Mouse (Mus musculus) forebrain, embryonic 12.5 days (tissue): ENCODE data around the gene Mrps21. TPM values are rescaled to one million over a fixed set of nuclear protein-coding genes. Genes with fewer than 3 reads are reported as not detected.
"Not testable (repeated sequence)": the region's sequence is repeated elsewhere in the genome, so short reads cannot be mapped to it uniquely, and the experiment has no call there.

Experiments used
- ATAC-seq: fragments of 200-750 bp; cut with Nextera tagmentation; 2 replicates; pipeline ENCODE4 v1.8.0; 2017; ENCODE audit warnings: moderate TSS enrichment; ENCODE audit not compliant: low FRiP score
- H3K27ac ChIP-seq: fragments of 300-500 bp; sonication (generic); 2 replicates; pipeline ENCODE4 v1.5.1; 2016; ENCODE audit warnings: mild to moderate bottlenecking
- H3K27me3 ChIP-seq: fragments of 300-500 bp; sonication (generic); 2 replicates; pipeline ENCODE4 v1.6.1; 2016; ENCODE audit warnings: mild to moderate bottlenecking
- H3K36me3 ChIP-seq: fragments of 300-500 bp; sonication (generic); replicated peaks from 2 replicates; pipeline ENCODE4 v1.6.1; 2016; ENCODE audit warnings: mild to moderate bottlenecking
- H3K4me1 ChIP-seq: fragments of 300-500 bp; sonication (generic); 2 replicates; pipeline ENCODE4 v1.6.1; 2016
- H3K4me2 ChIP-seq: fragments of 300-500 bp; sonication (generic); 2 replicates; pipeline ENCODE4 v1.6.1; 2016; ENCODE audit warnings: mild to moderate bottlenecking, moderate library complexity
- H3K4me3 ChIP-seq: fragments of 300-500 bp; sonication (generic); replicated peaks from 2 replicates; pipeline ENCODE4 v1.5.1; 2016; ENCODE audit warnings: mild to moderate bottlenecking
- H3K9ac ChIP-seq: fragments of 300-500 bp; sonication (generic); 2 replicates; pipeline ENCODE4 v1.6.1; 2016; ENCODE audit warnings: mild to moderate bottlenecking
- H3K9me3 ChIP-seq: fragments of 300-500 bp; sonication (generic); 2 replicates; pipeline ENCODE4 v1.6.1; 2016
- WGBS: fragments of 180-500 bp; shearing (Covaris S2); methylation state at CpG from one replicate; pipeline ENCODE4 v1.1.7; 2016; 5-methylcytosine and 5-hydroxymethylcytosine counted together
- polyA plus RNA-seq: library from polyadenylated mRNA; unstranded; fragments of >200 nt; fragmentation: Nextera tagmentation; extraction: Ambion mirVana; gene quantifications from 2 replicates; pipeline ENCODE4 v1.2.1, GENCODE M21; 2016

The Mrps21 gene
- 328 and 348 TPM in 2 replicates for polyA plus RNA-seq

DNA sequence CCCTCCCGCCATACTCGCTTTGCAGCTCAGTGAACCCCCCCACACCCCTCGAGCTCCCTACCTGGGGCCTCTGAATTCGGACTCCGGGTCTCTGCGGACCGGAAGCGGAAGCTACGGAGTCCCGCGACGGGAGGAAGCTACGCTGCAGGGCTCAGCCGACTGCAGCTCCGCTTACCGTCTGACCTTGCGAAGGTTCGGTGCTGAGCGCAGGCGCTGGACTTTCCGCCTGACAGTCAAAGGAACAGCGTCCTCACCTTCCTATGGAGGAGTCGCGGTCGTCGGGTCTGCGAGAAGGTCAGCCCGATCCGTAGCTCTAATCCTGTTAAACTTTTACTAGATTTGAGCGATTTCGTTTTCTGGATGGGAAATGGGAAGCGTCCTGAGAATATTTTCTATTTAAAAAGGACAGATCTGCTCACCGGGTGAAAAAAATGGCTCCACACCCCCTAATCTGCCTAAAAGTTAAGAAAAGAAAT lies at the start of gene Mrps21:
TSS of gene Mrps21 (minus strand) at position 128 of the 476 bp plus-strand sequence.
- peak; percentile 94 for ATAC-seq
- peak within 1 kb of the TSS; percentile 76 for H3K4me2 ChIP-seq
- peaks cover 27% of the 10 kb centered on the region for H3K36me3 ChIP-seq
- H3K9ac ChIP-seq: peak within 1 kb of the TSS; percentile 82
- no peaks in the 10 kb centered on the region for H3K9me3 ChIP-seq
- H3K27ac ChIP-seq: peak within 1 kb of the TSS; percentile 77
- WGBS: under 1% methylated on average over 33 of the region's 33 CpGs
- H3K4me3 ChIP-seq: peak within 1 kb of the TSS; percentile 68
- peaks cover 16% of the 10 kb centered on the region for H3K4me1 ChIP-seq
- no peaks in the 10 kb centered on the region for H3K27me3 ChIP-seq

DNA sequence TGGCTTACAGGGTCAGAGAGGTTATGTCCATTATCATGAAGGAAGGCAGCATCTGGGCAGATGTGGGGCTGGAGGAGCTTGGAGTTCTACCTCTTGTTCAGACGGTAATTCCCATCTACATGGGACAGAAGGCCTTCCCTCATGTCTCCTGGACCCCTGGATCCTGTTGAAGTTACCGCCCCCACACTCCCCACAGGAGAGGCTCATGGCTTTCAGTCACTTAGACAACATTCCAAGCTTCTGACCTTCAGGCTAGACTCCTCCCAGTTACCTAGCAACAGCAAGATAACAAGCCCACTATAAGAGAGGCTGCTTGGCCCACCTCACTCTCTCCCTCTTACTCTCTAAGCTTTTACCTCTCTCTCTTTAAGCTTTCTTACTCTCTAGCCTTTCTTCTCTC lies 49.2 kb upstream of the Mrps21 start:
- H3K4me2 ChIP-seq, ATAC-seq, H3K9me3 ChIP-seq, H3K27ac ChIP-seq, H3K36me3 ChIP-seq, H3K4me1 ChIP-seq, H3K9ac ChIP-seq, H3K4me3 ChIP-seq, H3K27me3 ChIP-seq: not testable (repeated sequence)
- 56% methylated on average over 2 of the region's 2 CpGs for WGBS

DNA sequence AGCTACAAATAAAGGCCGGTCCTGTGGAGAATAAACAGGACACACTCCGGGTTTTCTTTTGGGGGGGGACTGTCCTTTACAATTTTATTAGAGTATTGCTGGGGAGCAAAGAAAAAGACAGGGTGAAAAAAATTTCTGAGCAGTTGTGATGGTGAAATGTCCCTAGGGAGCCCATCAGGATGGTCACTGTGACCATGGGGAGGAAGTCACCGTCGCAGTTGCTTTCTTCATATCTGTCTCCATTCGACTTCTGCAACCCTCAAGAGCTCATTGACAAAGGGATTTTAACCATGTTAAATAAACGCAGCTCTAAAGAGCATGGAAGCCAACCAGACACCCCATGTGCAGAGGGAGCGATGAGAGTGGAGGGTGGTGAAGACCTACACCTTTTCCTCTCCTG lies 45.4 kb upstream of the Mrps21 start:
- Histone ChIP-seq H3K4me3 (no peak overlapping the region), H3K4me1 (no peaks in the 10 kb centered on the region), H3K4me2 (no peak overlapping the region), H3K9me3 (no peaks in the 10 kb centered on the region), H3K36me3 (no peaks in the 10 kb centered on the region), H3K27ac (no peak overlapping the region), H3K9ac (no peak overlapping the region), H3K27me3 (no peaks in the 10 kb centered on the region)
- ATAC-seq: no peak
- 78% methylated on average over 7 of the region's 7 CpGs for WGBS

GRCm38 (mm10) chr3:95914706-95915105 lies 43.4 kb upstream of the Mrps21 start:
- Histone ChIP-seq H3K4me2 (no peak overlapping the region), H3K4me3 (no peak overlapping the region), H3K9me3 (no peaks in the 10 kb centered on the region), H3K4me1 (no peaks in the 10 kb centered on the region), H3K9ac (no peak overlapping the region), H3K27me3 (no peaks in the 10 kb centered on the region), H3K36me3 (no peaks in the 10 kb centered on the region), H3K27ac (no peak overlapping the region)
- 95% methylated on average over 4 of the region's 4 CpGs for WGBS
- no peak for ATAC-seq

DNA sequence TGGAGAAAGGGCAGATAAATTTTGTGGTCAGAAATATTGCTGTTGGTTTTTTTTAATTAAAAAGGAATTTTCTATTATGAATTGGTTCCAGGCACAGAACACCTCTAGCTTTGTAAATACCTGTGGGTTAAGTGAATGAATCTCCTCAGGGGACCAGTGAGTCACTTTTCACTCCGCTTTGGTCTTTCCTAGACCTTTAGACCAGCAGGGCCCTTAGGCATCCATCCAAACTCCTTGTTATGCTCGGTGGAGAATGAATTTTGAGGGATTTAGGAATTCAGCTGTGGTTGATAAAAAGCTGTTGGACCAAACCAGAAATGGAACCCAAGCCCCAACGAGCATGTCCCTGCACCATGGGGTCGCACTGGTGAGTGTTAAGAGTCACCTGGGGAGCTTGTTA lies 36.3 kb upstream of the Mrps21 start:
- Histone ChIP-seq H3K4me1 (peaks cover 39% of the 10 kb centered on the region), H3K9ac (no peak overlapping the region), H3K36me3 (no peaks in the 10 kb centered on the region), H3K9me3 (no peaks in the 10 kb centered on the region), H3K27me3 (peaks cover 10% of the 10 kb centered on the region; the same call in 1 of the 2 replicates), H3K4me2 (no peak overlapping the region), H3K27ac (no peak overlapping the region), H3K4me3 (no peak overlapping the region)
- 46% methylated on average over 4 of the region's 4 CpGs for WGBS
- ATAC-seq: no peak

DNA sequence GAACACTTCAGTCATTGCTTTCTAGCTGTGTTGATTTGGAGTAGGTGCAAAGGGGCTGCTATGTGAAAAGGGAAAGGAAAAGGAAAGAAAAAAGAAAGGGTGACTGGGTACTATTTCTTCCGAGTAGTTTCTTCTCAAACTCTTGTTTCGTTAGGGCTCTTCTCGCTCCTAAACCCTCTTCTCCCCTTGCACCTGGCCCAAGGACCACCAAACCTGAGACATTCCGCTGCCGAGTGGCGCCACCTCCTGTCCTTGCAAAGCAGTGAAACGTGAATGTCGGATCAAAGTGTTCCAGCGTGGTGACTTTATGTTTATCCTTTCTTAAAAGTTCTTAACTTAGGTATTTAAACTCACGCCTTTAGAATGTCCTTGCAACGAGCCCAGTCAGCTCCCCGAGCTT lies 35.5 kb upstream of the Mrps21 start:
- Histone ChIP-seq H3K27me3 (peaks cover 10% of the 10 kb centered on the region; the same call in 1 of the 2 replicates), H3K4me2 (peak overlapping the region; percentile 77), H3K4me3 (peak overlapping the region; percentile 23; the same call in 1 of the 2 replicates), H3K9ac (peak overlapping the region; percentile 38; the same call in 1 of the 2 replicates), H3K27ac (no peak overlapping the region), H3K36me3 (no peaks in the 10 kb centered on the region), H3K4me1 (peaks cover 43% of the 10 kb centered on the region), H3K9me3 (no peaks in the 10 kb centered on the region)
- no peak for ATAC-seq
- whole genome bisulfite sequencing: 1% methylated on average over 12 of the region's 12 CpGs

- Histone ChIP-seq H3K4me1 (peaks cover 43% of the 10 kb centered on the region), H3K27me3 (peaks cover 10% of the 10 kb centered on the region; the same call in 1 of the 2 replicates), H3K36me3 (no peaks in the 10 kb centered on the region), H3K4me2 (peak overlapping the region; percentile 77), H3K4me3 (peak overlapping the region; percentile 36), H3K9me3 (no peaks in the 10 kb centered on the region), H3K27ac (no peak overlapping the region), H3K9ac (peak overlapping the region; percentile 53; the same call in 1 of the 2 replicates)
- peak; percentile 32; the same call in 1 of the 2 replicates for ATAC-seq
- under 1% methylated on average over 12 of the region's 12 CpGs for whole genome bisulfite sequencing
Measured at GRCm38 (mm10) chr3:95905940-95906492, 34.7 kb upstream of the Mrps21 start.

DNA sequence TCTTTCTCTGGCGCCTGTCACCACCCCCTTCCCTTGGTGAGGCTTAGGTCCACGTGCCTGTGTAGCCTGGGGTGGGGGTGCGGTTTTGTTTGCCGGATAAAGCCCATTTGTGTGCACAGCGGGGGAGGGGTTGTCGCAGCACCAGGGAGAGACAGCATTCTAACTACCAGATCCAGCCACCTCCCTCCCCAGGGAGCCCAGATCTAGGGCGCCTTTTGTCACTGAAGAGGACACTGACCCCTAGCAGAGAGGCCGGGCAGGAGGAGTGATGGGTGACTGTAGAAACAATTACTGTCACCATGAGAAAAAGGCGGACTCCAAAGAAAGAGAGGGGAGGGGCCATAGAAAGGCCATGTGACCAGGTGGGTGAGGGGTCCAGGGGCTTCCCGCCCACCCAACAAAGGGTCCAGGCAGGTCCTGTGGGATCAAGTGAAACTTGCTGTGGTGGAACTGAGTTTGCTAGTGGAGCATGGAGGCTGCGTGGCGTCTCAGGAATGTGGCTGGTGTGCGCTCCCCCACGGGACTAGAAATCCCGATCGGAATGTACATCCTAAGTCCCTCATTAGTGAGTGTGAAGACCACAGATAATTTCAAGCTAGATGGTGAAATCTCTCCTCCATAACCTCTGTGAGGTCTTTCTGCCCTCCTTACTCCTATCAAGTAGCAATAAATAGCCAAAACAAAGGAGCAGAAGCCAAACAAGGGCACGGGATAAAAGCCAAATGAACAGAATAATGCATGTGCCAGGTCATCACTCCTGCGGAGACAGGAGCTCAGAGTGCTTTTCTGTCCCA lies 34.0 kb upstream of the Mrps21 start:
- Histone ChIP-seq H3K27me3 (peaks cover 10% of the 10 kb centered on the region; the same call in 1 of the 2 replicates), H3K9ac (peak overlapping the region; percentile 53), H3K36me3 (no peaks in the 10 kb centered on the region), H3K4me1 (peaks cover 43% of the 10 kb centered on the region), H3K4me3 (peak overlapping the region; percentile 36), H3K9me3 (no peaks in the 10 kb centered on the region), H3K27ac (peak overlapping the region; percentile 58; the same call in 1 of the 2 replicates), H3K4me2 (peak overlapping the region; percentile 77)
- ATAC-seq: peak; percentile 74
- under 1% methylated on average over 18 of the region's 18 CpGs for WGBS

GRCm38 (mm10) chr3:95904568-95904967 lies 33.2 kb upstream of the Mrps21 start, which contains the start of gene Car14:
Gene Car14, minus strand, starts transcription at chr3:95904691.
- no peaks in the 10 kb centered on the region for H3K36me3 ChIP-seq
- H3K4me3 ChIP-seq: peak within 1 kb of the TSS; percentile 36
- peak; percentile 56 for ATAC-seq
- WGBS: under 1% methylated on average over 15 of the region's 15 CpGs
- H3K27ac ChIP-seq: peak within 1 kb of the TSS; percentile 58; the same call in 1 of the 2 replicates
- H3K4me2 ChIP-seq: peak within 1 kb of the TSS; percentile 77
- peak within 1 kb of the TSS; percentile 53 for H3K9ac ChIP-seq
- peaks cover 10% of the 10 kb centered on the region; the same call in 1 of the 2 replicates for H3K27me3 ChIP-seq
- no peaks in the 10 kb centered on the region for H3K9me3 ChIP-seq
- peaks cover 43% of the 10 kb centered on the region for H3K4me1 ChIP-seq

DNA sequence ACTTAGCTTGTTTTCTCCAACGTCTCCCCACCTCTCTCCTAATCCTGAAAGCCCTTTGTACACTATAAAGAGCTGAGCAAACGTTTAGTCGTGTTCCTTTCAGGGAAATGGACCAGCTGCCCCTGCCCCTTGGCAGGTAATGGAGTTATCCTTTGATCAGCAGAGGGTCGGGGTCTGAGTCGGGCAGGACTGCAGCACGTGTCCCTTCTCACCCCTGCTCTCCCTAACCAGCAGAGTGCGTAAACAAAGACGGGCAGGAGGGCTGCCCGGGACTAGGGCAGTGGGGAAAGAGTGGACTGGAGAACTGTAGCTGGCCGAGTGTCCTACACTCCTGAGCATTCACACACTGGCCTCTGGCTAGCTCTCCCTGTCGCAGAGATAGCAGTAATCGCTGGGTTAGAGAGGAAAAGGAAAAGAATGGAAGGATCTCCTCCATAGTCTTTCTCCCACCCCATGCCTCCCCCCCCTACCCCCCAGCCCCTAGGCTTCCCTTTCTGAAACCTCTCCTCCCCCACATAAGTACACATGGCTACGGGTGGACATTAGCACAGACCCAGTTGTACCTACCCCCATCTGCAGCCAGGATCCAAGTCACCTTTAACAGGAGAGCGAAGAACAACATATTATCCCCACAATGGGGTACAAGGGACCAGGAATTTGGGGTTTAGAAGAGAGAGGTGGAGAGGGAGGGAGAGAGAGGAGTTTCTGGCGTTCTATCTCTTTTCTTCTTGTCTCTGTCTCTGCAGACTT lies 32.6 kb upstream of the Mrps21 start:
- 0 out of 2 replicates have a peak, but pooled peaks have one; percentile 34 for ATAC-seq
- peaks cover 10% of the 10 kb centered on the region; the same call in 1 of the 2 replicates for H3K27me3 ChIP-seq
- peak overlapping the region; percentile 36 for H3K4me3 ChIP-seq
- 0 out of 2 replicates have a peak overlapping the region, but pooled peaks have one; percentile 58 for H3K27ac ChIP-seq
- peak overlapping the region; percentile 53 for H3K9ac ChIP-seq
- H3K4me2 ChIP-seq: peak overlapping the region; percentile 77
- peaks cover 43% of the 10 kb centered on the region for H3K4me1 ChIP-seq
- peaks cover 4% of the 10 kb centered on the region; the same call in 1 of the 2 replicates for H3K36me3 ChIP-seq
- WGBS: 2% methylated on average over 15 of the region's 15 CpGs
- H3K9me3 ChIP-seq: no peaks in the 10 kb centered on the region

- Histone ChIP-seq H3K4me2 (peak overlapping the region; percentile 77), H3K27ac (no peak overlapping the region), H3K27me3 (peaks cover 8% of the 10 kb centered on the region; the same call in 1 of the 2 replicates), H3K9me3 (no peaks in the 10 kb centered on the region), H3K4me1 (peaks cover 43% of the 10 kb centered on the region), H3K9ac (peak overlapping the region; percentile 17; the same call in 1 of the 2 replicates), H3K36me3 (peaks cover 8% of the 10 kb centered on the region), H3K4me3 (no peak overlapping the region; the same call in 1 of the 2 replicates)
- ATAC-seq: no peak
- WGBS: 34% methylated on average over 6 of the region's 6 CpGs
Measured at GRCm38 (mm10) chr3:95902643-95903042, 31.3 kb upstream of the Mrps21 start.

DNA sequence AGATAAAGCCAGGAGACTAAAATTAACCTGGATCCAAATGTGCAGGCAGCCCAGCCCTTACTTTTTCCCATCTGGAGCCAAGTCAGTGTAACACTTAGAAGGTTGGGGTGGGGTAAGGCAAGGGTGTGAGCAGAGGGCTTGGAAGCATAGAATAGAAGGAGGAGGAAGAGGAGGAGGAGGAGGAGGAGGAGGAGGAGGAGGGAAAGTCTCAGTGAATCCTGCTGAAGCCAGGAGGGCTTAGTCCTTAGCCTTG lies 31.0 kb upstream of the Mrps21 start:
- Histone ChIP-seq H3K4me1 (peaks cover 43% of the 10 kb centered on the region), H3K27me3 (0 out of 2 replicates have a peak, but pooled peaks cover 6% of the 10 kb centered on the region), H3K36me3 (peaks cover 8% of the 10 kb centered on the region), H3K9ac (peak overlapping the region; percentile 17; the same call in 1 of the 2 replicates), H3K4me3 (no peak overlapping the region), H3K4me2 (peak overlapping the region; percentile 77), H3K27ac (no peak overlapping the region), H3K9me3 (no peaks in the 10 kb centered on the region)
- no peak for ATAC-seq
